Mouse (Mus musculus) hindbrain, embryonic 10.5 days (tissue): Measurements from ENCODE around the gene Kl. TPM values are rescaled to one million over a fixed set of nuclear protein-coding genes. Genes with fewer than 3 reads are reported as not detected.

Experiments used
- DNase-seq: peaks from one replicate; pipeline ENCODE4 v3.0.0-alpha.2; 2017; ENCODE audit warnings: low spot score
- H3K27ac ChIP-seq: fragments of 300-500 bp; sonication (generic); 2 replicates; pipeline ENCODE4 v1.5.1; 2016; ENCODE audit warnings: mild to moderate bottlenecking, moderate library complexity
- H3K27me3 ChIP-seq: fragments of 300-500 bp; sonication (generic); 2 replicates; pipeline ENCODE4 v1.6.1; 2016; ENCODE audit warnings: mild to moderate bottlenecking; ENCODE audit not compliant: poor library complexity, insufficient read depth, severe bottlenecking
- H3K36me3 ChIP-seq: fragments of 300-500 bp; sonication (generic); 2 replicates; pipeline ENCODE4 v1.6.1; 2016; ENCODE audit warnings: mild to moderate bottlenecking, moderate library complexity
- H3K4me1 ChIP-seq: fragments of 300-500 bp; sonication (generic); replicated peaks from 2 replicates; pipeline ENCODE4 v1.6.1; 2016; ENCODE audit warnings: mild to moderate bottlenecking
- H3K4me3 ChIP-seq: fragments of 300-500 bp; sonication (generic); 2 replicates; pipeline ENCODE4 v1.5.1; 2016; ENCODE audit warnings: mild to moderate bottlenecking, moderate library complexity
- H3K9me3 ChIP-seq: fragments of 300-500 bp; sonication (generic); 2 replicates; pipeline ENCODE4 v1.6.1; 2016; ENCODE audit warnings: mild to moderate bottlenecking, moderate library complexity
- WGBS: fragments of 180-500 bp; shearing (Covaris S2); methylation state at CpG from one replicate; pipeline ENCODE4 v1.1.7; 2016; 5-methylcytosine and 5-hydroxymethylcytosine counted together
- polyA plus RNA-seq: library from polyadenylated mRNA; unstranded; fragments of >200 nt; fragmentation: Nextera tagmentation; extraction: Ambion mirVana; gene quantifications from 2 replicates; pipeline ENCODE4 v1.2.1, GENCODE M21; 2016

Gene Kl
- polyA plus RNA-seq, 1 experiment from 2014 or later = not detected

DNA sequence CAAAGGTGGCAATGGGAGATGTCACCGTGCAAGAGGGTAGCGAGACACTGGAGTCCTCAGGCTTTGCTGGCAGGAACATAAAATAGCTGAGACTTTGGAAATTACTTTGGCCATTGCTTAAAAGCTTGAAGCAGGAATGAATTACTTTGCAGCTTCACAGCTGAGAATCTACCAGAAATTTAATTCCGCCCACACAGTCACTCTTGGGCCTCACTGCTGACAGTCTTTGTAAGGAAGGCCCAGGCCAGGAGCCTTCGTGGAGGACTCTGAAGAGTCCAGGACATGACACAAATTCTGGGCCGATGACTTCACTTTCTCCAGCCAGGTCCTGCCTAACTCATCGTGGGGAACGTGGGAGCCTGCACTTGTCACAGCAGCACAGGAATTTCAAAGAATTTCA is 69.6 kb downstream of the Kl start:
- DNase-seq = no peak
- Histone ChIP-seq H3K27ac (no peak overlapping the region), H3K36me3 (no peaks in the 10 kb centered on the region), H3K4me3 (no peak overlapping the region), H3K27me3 (no peaks in the 10 kb centered on the region), H3K9me3 (no peaks in the 10 kb centered on the region), H3K4me1 (peaks cover 21% of the 10 kb centered on the region)
- 83% methylated on average over 7 of the region's 7 CpGs for WGBS

DNA sequence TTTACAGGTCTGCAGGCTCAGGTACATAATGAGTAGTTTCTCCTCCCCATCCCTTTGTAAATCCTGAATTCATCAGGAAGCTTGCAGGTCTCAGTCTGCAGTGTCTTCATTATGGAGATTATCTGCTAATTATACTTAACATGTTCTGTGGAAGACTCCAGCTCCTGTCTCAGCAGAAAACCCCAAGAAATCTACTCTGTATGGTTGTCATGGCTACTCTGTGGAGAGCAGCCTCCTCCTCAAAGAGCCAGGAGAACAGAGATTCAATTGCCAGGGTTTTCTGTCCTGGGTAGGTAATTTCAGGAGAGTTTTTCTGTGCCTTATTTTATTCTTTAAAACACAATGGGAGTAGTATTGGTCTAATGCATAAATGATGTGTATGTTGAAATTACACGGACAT is 70.5 kb downstream of the Kl start:
- DNase-seq = no peak
- 19% methylated on average over 1 of the region's 1 CpGs for WGBS
- Histone ChIP-seq H3K36me3 (no peaks in the 10 kb centered on the region), H3K27me3 (no peaks in the 10 kb centered on the region), H3K4me3 (no peak overlapping the region), H3K9me3 (no peaks in the 10 kb centered on the region), H3K27ac (no peak overlapping the region), H3K4me1 (peaks cover 28% of the 10 kb centered on the region)

- Histone ChIP-seq H3K36me3 (no peaks in the 10 kb centered on the region), H3K27me3 (no peaks in the 10 kb centered on the region), H3K27ac (peak overlapping the region; percentile 45; the same call in 1 of the 2 replicates), H3K4me1 (peaks cover 30% of the 10 kb centered on the region), H3K9me3 (no peaks in the 10 kb centered on the region), H3K4me3 (no peak overlapping the region)
- DNase-seq = peak; percentile 36
- 10% methylated on average over 8 of the region's 8 CpGs for WGBS
Measured at GRCm38 (mm10) chr5:151023461-151023860, 71.1 kb downstream of the Kl start.

DNA sequence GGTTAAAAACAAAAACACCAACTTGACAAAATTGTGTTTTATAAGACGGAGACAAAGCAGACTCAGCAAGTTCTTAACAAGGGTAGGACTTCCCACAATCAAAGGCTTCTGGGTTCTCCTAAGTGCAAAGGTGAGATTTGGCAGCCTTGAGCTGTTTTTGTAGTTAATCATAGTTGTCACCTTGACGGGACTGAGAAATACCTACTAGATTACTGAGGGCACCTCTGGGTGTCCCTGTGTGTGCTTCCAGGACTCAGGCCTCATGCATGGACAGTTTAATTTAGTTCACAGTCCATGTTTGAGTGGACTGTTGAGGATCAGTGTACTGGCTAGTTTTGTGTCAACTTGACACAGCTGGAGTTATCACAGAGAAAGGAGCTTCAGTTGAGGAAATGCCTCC is 72.1 kb downstream of the Kl start:
- no peak overlapping the region for H3K4me3 ChIP-seq
- no peaks in the 10 kb centered on the region for H3K9me3 ChIP-seq
- H3K36me3 ChIP-seq = no peaks in the 10 kb centered on the region
- H3K27ac ChIP-seq = no peak overlapping the region
- WGBS = 73% methylated on average over 2 of the region's 2 CpGs
- no peak for DNase-seq
- no peaks in the 10 kb centered on the region for H3K27me3 ChIP-seq
- H3K4me1 ChIP-seq = peaks cover 30% of the 10 kb centered on the region

DNA sequence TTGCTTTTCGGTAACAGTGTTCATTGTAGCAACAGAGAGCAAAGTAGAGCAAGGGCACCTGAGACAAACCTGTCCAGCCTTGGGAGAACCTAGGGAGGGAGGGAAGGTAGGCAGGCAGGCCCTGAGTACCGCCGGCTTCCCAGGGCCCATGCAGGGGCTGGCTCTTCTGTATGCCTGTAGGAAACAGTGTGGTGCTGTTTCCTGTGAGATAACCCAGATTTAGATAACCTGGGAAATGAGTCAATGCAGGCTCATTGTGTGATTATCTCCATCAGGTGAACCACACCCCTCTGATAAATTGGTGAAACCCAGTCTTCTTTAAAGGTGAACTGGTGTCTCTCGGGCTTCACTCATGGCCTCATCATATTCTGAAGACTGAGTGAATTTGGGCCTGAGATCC is 73.7 kb downstream of the Kl start:
- H3K4me1 ChIP-seq = peaks cover 26% of the 10 kb centered on the region
- 87% methylated on average over 4 of the region's 4 CpGs for WGBS
- no peak overlapping the region for H3K4me3 ChIP-seq
- DNase-seq = no peak
- H3K27me3 ChIP-seq = no peaks in the 10 kb centered on the region
- H3K9me3 ChIP-seq = no peaks in the 10 kb centered on the region
- no peak overlapping the region for H3K27ac ChIP-seq
- no peaks in the 10 kb centered on the region for H3K36me3 ChIP-seq

GRCm38 (mm10) chr5:151027171-151027570 is 74.8 kb downstream of the Kl start:
- no peaks in the 10 kb centered on the region for H3K9me3 ChIP-seq
- H3K36me3 ChIP-seq = no peaks in the 10 kb centered on the region
- H3K27ac ChIP-seq = no peak overlapping the region
- no peaks in the 10 kb centered on the region for H3K27me3 ChIP-seq
- H3K4me1 ChIP-seq = peaks cover 26% of the 10 kb centered on the region
- DNase-seq = peak; percentile 25
- 54% methylated on average over 7 of the region's 7 CpGs for WGBS
- no peak overlapping the region for H3K4me3 ChIP-seq

GRCm38 (mm10) chr5:151028906-151029305 is 76.5 kb downstream of the Kl start:
- no peak overlapping the region for H3K4me3 ChIP-seq
- no peaks in the 10 kb centered on the region for H3K36me3 ChIP-seq
- no peaks in the 10 kb centered on the region for H3K27me3 ChIP-seq
- H3K27ac ChIP-seq = no peak overlapping the region
- H3K9me3 ChIP-seq = 0 out of 2 replicates have a peak, but pooled peaks cover 3% of the 10 kb centered on the region
- no peak for DNase-seq
- 74% methylated on average over 6 of the region's 6 CpGs for WGBS
- H3K4me1 ChIP-seq = peaks cover 14% of the 10 kb centered on the region; the same call in 1 of the 2 replicates

- DNase-seq = no peak
- WGBS = 78% methylated on average over 9 of the region's 9 CpGs
Measured at GRCm38 (mm10) chr5:151034715-151035512, 82.5 kb downstream of the Kl start.

GRCm38 (mm10) chr5:151037871-151038270 is 85.5 kb downstream of the Kl start:
- 0 out of 2 replicates have a peak, but pooled peaks cover 3% of the 10 kb centered on the region for H3K9me3 ChIP-seq
- no peak overlapping the region for H3K27ac ChIP-seq
- H3K27me3 ChIP-seq = no peaks in the 10 kb centered on the region
- H3K36me3 ChIP-seq = no peaks in the 10 kb centered on the region
- WGBS = 88% methylated on average over 7 of the region's 7 CpGs
- peaks cover 4% of the 10 kb centered on the region; the same call in 1 of the 2 replicates for H3K4me1 ChIP-seq
- no peak for DNase-seq
- H3K4me3 ChIP-seq = no peak overlapping the region

More at GRCm38 (mm10) chr5:151034715-151035512, 82.5 kb downstream of the Kl start:
- H3K4me3 ChIP-seq = no peak overlapping the region
- 0 out of 2 replicates have a peak, but pooled peaks cover 3% of the 10 kb centered on the region for H3K9me3 ChIP-seq
- H3K36me3 ChIP-seq = no peaks in the 10 kb centered on the region
- peaks cover 4% of the 10 kb centered on the region; the same call in 1 of the 2 replicates for H3K4me1 ChIP-seq
- no peak overlapping the region for H3K27ac ChIP-seq
- no peaks in the 10 kb centered on the region for H3K27me3 ChIP-seq

GRCm38 (mm10) chr5:151042911-151043310 is 90.5 kb downstream of the Kl start:
- 93% methylated on average over 5 of the region's 5 CpGs for WGBS
- Histone ChIP-seq H3K27me3 (no peaks in the 10 kb centered on the region), H3K4me1 (no peaks in the 10 kb centered on the region), H3K27ac (no peak overlapping the region), H3K9me3 (no peaks in the 10 kb centered on the region), H3K4me3 (no peak overlapping the region), H3K36me3 (peaks cover 10% of the 10 kb centered on the region; the same call in 1 of the 2 replicates)
- DNase-seq = no peak
